Mouse (Mus musculus) adrenal gland, postnatal 4 days (tissue): ENCODE measurements at regions not wholly inside any gene's neighbourhood (a gene's known extent, or its start where the extent isn't known, plus 50 kb on each side); places are given as distances from the start of the nearest gene placed in this dataset.

Experiments used
- DNase-seq, 2 experiments: peaks; one replicate each; pipeline ENCODE4 v3.0.0; 2021 to 2022; ENCODE audit warnings: low spot score in 2 of 2, mixed read lengths in 2 of 2

DNA sequence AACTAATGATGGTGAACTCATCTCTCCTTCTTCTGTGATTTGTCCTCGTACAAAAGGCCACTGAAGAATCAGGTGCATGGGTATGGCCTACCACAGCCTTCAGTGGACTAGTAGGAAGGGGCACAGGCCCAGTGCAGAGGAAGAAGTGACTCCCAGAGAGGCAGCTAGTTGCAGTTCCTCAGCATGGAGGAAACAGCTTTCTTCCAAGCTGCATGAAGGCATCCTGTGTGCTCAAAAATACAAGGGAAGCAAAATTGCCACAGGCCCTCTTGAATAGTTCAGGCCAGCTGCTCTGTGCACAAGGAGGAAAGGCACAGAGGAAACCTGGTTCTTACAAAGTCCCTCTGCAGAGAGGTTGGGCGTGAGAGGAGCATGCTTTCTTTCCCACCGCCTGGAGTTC, 322.7 kb upstream of the Nrp1 start:
- DNase-seq, result no peak

DNA sequence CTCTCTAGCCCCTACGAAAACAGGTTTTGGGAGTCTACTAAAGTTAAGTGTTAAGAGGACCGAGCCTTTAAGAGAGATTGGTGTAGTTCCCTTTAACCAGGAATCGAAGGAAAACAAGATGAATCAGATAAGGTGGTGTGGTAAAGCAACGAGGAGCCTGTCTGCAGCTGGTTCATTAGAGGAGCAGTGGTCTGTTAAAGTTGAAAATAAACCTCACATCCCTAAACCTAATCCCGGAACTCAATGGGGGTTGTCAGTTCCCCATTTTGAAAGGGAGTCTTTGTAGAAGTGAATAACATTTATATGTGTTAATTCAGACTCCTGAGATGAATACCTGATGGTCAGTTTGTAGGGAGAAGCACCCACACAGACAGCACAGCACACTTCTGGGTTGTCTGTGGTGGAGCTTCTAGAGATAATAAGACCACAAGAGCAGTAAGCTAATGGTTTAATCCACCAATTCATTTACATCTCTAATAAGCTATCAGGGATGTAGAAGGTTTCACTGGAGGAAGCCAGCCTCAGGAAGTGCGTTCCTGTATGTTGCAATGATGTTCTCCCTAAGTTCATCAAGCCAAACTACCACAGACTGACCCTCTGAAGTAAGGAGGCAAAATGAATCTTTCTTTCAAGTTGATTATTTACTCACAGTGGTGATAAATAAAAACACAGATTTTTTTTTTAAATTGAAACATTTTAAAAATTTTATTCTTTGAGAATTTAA, 318.9 kb upstream of the Nrp1 start:
- no peak for DNase-seq

DNA sequence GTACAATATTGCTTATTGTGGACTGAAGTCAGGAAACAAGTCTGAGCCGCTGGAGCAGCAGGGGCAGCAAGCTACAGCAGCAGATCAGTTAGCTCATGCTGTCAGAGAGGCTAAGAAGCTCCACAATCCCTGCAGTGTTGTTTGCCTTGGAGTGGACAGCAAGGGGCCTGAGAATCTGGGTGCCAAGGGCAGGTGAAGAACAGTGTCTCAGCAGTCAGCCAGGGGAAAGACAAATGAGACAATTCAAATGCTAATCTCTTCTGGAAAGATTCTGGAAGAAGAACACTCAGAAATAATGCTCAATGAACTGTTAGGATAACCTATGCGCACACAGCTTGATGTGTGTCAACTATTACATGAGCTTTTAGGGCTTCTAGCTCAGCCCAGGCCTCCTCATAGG, 315.5 kb upstream of the Nrp1 start:
- DNase-seq, result no peak

DNA sequence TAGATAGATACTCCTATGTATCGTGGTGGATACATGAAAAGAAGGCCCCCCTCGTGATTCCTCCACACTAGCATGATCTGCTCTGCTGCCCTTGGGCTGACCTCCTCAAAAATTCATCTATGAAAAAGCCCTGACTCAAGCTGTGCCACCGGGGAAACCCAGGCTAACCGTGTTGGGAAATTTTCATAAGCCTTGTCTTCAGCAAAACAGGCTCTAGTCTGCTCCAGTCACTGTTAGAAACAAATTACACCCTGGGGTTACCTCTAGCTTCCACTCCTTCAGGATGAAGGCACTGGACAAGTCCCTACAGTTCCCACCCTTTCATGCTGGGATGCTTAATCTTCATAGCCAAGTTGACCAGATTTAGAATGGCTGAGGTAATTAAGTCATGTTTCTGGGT, 315.0 kb upstream of the Nrp1 start:
- DNase-seq, result no peak

DNA sequence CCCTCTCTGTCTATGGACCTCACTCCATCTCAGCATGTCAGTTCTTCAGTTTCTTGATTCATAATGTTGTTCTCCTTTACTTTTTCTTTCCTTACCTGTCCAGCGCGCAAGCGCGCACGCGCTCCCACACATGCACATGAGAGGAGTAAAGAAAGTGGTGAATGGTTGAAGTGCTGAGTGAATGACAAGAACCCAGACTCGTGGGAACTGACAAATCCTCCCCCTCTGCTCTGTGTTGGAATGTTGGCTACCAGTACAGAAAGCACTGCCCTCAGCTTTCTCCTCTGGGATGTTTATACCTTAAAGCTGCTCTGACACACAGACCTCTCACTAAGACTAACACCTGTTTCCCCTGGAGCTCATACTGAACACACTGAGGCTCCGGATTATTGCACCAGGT, 302.2 kb upstream of the Nrp1 start:
- DNase-seq, result no peak

DNA sequence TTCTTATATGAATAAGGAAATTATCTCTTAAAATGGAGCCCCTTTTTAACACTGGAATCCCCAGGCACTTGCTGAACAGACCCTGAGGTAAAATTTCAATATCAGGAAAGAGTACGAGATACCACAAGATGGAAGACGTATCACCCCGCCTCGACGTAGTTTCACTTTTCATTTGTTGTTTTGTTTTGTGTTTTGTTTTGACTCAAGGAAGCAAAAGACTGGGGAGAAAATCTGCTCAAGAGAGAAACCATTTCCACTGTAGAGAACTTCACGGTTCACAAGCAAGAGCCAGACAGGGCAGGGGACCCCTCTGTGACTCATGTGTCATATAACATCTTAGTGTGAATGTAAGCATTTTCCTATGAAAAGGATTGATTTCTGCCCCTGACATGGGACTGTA, 300.6 kb upstream of the Nrp1 start:
- no peak for DNase-seq

DNA sequence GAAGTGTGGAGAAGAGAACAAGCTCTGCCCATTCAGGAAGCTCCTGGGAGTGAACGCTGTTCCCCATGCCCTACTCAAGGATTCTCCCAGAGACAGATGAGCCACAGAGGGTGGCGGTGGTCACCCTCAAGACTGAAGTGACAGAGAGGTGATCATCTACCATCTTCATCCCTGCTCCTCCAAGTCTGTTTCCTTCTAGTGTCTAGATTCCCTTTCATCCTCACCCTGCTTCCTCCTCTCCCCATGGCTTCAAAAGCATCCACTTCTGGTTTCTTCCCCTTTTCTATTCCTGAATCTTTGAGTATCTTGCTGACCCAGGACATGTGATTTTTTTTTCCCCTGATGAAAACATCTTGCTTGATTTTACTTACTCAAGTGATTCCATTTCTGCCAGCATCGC, 298.6 kb upstream of the Nrp1 start:
- no peak for DNase-seq

DNA sequence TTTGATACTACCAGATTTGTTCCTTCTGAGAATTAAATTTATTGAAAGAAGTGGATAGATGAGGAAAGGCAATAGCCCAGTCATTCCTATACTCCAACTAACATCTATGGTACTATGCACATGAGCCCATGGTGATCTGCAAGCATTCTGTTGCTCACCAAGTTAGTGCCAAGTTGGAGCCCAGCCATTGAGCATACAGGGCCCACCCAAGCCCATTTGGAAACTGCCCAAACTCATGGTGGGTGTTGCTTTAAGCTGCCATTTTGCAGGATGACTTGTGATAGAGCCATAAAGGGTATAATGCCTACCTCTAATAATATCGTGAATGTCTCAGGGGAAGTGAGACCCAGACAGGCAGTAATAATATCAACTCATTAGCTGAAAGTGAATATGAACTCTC, 294.2 kb upstream of the Nrp1 start:
- no peak for DNase-seq

DNA sequence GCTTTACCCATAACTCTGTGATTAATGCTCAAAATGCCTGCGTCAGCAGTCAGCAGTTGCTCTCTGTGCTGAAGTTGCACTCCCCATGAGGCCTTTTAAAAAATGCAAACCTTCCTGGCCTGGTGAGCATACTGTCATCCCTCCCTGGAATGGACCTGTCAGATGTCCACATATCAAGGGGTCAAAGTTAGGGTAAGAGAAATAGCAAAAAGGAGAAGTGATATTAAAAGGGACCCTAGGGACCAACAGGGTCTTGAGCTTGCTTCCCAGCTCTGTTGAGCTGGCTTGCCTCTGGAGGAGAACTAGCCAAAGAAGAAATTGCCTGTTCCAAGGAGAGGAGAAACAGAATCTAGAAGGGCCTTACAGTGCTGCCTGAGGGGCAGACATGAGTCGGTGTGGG, 293.3 kb upstream of the Nrp1 start:
- DNase-seq, result no peak

DNA sequence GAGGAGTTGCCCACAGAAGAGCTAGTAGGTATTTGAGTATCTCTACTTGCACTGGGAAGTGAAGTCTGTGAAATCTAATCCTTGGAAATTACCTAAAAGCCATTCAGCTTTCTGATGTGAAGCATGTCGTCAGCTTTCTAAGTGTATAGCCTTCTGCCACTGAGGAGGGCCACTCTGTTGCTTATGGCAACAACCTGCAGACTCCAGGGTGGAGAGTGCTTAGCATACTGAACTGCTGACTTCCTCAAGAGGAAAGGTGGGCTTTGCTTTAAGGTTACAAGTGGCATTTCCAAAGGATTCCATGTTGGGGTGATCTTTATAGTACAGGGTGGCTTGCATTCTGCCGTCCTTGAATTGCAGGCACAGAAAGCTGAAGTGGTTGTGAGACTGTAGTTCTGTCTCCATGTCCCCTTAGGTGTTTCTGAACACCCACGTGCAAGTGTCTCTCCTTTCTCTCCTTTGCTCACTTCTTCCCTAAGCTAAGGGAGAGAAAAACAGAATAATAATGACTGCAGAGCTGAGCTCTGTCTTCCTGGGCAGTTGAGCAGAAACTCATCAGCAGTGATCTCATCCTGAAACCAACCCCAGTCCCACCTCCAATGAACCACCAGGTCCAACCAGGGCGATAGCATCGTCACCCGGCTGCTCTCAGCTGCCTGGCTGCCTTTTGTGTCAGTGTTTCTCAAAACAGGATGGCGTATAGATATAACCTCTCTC, 292.3 kb upstream of the Nrp1 start:
- no peak for DNase-seq

DNA sequence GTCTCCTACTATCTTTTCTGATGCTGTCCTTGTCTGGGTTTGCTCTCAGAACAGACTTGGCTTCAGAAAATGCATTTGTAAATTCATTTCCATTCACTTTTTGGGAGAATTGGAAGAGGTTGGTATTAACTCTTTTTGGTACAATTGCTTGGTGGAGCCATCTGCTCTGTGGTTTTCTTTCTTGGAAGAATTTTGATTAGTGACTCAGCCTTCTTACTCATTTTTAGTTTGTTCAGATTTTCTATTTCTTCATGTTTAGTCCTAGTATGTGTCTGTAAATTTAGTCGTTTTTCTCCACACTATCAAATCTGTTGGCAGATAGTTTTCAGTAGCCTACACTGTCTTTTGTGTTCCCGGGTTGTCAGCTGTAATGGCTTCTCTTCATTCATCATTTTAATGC, 288.7 kb upstream of the Nrp1 start:
- DNase-seq, result no peak

DNA sequence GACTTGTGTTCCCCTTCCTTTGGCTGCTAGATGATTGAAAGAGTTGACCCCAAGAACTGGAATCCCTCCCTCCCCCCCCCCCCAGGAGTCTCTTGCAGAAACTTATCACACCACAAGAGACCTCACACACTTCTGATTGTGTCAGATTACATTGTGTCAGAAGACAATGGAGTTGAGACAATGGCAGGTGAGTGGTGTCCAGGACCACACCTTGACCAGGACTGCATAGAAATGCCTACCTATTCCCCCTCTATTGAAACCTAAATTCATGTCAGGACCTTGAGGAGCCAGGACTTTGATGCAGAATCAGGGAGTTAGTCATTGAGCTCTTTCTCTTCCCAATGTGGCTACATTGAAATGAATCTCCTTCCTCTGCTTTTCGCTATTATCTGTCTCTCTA, 282.8 kb upstream of the Nrp1 start:
- no peak for DNase-seq

DNA sequence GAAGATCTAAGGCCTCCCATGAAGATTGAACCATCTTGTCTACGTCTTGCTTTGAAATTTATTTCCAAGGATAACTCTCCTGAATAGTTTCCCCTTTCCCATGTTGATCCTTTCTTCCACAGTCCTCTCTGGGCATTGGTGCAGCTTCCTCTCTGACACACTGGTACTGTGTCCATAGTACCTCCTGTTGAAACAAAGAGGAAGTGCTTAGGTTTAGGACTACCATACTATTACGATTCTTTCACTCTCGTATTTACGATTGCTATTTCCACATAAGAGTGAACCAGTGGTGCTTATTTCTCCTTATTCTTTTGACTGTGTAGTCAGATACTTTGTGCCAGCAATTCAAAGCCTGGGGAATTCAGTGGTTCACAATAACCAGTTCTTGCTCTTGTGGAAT, 282.2 kb upstream of the Nrp1 start:
- no peak for DNase-seq

DNA sequence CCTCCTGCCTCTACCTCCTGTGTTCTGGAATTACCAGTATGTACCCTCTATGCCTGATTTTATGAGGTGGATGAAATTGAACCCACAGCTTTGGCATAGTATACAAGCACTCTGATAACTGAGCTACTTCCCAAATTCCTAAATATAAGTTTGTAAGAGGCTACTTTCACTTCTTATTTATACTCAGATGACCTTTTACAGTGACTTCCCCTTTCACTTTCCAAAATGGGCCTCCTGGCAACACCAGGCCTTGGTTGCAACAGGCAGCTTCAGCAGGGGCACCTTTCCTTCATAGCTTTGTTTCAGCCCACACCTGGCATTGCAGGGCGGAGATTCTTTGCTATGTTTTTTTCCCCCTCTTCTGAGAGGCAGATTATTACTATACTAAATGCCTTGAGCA, 279.7 kb upstream of the Nrp1 start:
- no peak for DNase-seq

DNA sequence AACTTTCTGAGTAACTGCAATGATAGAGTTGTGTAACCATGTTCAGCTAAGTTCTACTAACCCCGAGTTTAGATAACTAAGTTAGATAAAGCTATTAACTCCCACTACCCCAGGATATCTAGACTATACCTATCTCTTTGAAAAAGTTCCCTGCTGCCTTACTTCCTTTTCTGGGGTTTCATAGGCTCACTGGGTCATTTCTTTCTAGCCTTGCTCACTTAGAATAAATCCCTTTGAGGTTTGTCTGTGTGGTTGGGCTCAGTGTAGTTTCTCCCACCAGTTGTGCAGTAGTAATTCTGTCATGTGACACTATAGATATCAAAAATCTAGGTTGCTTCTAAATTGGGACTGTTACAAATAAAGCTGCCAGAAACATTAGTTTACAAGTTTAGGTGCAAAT, 272.6 kb upstream of the Nrp1 start:
- DNase-seq, result no peak

DNA sequence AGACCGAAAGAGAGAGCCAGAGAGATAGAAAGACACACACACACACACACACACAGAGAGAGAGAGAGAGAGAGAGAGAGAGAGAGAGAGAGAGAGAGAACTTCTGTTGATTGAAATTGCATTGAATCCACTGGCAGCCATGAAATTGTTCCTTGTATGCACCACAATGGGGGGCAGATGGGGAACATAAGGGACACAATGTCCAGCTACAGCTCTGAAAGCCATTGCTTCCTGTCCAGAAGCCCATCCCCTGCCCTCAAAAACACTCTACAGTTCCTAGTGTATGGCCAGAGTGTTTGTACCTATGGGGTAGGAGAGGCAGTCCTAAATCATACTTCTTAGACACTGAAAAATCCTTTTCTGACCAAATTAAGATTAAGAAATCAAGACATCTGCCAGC, 270.9 kb upstream of the Nrp1 start:
- DNase-seq, result no peak

DNA sequence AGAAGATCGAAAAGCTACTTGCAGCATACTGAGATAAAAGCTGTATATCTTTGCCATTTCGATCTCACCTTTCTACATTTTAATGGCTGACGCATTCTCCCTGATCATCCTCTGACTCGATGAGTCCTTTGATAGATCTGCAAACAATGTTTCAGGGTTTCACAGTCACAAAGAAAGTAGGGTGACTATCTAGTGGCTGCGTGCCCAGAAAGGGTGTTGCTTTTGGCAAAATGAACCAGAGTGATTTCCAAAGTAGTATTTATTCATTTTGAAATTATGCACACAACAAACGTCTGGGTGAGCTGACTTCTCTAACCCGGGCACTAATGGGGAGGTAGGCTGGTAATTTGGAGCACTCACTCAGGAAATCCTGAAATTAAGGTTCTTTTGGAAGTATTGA, 265.6 kb upstream of the Nrp1 start:
- no peak for DNase-seq

DNA sequence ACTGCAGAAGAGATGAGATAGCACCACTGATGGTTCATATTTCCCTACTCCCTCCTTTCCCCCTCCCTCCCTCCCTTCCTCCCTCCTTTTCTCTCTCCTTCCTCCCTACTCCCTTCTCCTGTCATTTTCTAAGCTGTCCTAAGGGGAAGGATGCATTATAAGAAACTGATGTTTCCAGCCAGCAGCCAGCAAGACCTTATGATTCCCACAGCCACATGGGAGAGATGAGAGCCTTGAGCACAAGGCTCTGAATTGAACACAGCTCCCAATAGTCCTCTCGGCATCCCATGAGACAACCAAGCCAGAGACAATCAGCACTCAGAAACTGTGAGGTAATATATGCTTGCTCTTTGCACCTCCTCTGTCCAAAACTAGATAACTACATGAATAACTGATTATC, 263.0 kb upstream of the Nrp1 start:
- DNase-seq, result no peak

DNA sequence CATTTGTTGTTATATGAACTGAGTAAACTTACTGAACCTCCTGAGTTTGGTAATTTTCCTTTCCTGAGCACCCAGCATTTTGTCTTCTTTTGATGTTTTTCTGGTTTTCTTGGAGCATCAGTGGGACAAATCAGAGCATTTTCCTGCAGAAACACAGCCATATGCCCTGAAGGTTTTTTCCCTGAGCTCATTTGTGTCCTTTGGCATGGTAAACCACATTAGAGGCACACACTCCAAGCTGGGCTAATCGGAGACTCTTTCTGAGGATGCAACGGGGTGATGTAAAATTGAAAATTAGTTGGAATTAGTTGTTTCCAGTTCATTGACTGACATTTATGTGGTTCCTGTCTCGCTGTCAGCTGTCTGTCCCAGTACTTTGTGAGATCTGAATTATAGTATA, 260.8 kb upstream of the Nrp1 start:
- no peak for DNase-seq

DNA sequence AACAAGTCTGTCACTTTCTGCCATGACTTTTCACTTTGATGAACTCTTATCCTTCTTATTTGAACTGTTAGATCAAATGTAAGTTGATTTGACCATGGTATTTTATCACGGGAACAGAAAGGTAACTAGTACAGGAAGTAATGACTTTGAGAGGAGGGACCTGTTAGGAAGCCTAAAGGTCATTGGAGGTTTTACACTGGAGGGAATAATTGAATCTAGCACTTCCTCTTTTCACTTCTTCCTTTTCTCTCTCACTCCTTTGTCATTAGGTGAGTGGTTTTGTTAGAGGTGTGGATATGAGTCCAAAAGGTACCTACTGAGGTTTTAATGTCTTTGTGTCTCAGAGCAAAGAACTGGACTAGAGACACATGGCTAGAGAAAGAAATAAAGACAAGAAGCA, 255.0 kb upstream of the Nrp1 start:
- DNase-seq, result no peak

DNA sequence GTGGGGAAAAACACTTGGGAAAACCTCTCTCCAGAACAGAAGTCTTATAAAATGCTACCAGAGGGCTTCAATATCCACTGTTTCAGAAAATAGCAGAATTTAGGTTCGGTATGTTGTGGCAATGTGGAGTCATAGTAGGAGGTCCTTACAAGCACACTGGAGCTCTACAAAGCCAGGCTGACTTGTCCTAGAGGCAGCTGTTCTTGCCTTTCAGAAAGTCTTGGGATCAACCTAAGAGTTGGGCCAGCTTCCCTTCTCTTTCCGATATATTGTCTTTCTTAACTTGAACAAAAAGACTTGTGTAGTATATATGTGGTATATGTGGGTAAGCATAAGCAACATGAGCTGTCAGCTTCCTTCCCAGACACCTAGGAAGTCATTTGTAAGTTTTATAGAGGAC, 251.8 kb upstream of the Nrp1 start:
- no peak for DNase-seq

DNA sequence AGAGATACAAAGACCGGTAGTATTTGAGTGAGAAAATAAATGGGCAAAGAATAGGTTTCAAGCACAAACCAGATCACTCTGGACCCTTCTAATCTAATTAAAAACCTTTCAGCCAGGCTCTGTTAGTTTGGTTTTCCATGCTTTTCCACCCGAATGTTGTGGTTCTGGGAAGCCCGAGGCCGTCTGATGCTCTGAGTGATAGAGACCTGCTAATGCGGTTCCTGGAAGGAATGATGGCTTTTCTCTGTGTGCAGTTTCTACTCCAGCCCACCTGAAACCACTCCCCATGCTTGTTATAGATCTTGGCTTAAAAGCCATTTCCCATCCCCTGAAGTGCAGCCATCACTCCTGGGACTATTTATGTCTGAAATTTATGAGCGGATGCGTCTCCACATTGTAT, 251.4 kb upstream of the Nrp1 start:
- no peak for DNase-seq

DNA sequence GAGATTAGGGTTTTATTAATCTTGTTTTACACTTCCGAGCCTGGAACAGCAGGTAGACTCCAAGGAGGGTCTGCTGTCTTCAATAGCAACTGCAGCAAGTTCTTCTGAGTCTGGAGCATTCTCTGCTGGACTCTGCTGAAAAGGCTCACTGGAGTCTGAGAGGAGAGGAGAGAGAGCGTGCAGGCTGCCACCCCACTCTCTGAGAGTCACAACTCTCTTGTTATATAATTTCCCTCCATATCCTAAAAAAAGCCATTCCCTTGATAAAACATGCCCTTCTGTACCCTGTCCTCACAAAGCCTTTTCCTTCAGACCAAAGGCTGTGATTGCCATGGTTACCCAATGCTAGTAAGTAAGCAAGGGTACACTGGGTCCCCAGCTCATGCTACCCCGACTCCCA, 249.4 kb upstream of the Nrp1 start:
- no peak for DNase-seq
